ENCODE assay signal across 22 mouse cellular contexts in the genomic region with DNA sequence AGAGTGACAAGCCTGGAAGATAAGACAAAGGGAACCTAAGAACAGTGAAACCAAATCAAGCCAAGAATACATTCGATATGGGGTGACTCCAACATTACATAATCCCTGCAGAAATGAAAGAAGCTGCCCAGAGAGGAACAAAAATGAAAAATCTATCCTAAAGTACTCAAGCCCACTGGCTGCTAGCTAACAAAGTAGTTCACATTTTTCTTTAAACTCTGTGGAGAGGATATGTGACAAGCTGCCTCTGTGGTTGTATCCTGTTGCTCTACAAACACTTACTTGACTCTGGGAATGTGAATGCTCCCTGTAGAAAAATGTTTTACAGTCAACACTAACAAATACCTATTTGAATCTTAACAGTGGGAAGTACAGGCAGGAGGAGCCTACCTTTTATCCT. TPM values are rescaled to one million over a fixed set of nuclear protein-coding genes. Genes with fewer than 3 reads are reported as not detected.
DNase-seq lines count a peak whose midpoint lies in the region; ATAC-seq and TF ChIP-seq lines count a peak whose summit lies in the region.
"Had no signal": no experiment of that assay in that cellular context is flagged by ENCODE, and none has a peak within 500 bp of the region (broad histone marks: within the 10 kb centered on the region; RNA-seq: fewer than 3 reads in every experiment).

No protein-coding gene starts in this region.

- H3K27me3 ChIP-seq in midbrain, embryonic 11.5 days (ENCODE audit: control insufficient read depth, insufficient read depth, low read length), result no peaks in the 10 kb centered on the region
- H3K27me3 ChIP-seq in midbrain, embryonic 16.5 days (ENCODE audit: control insufficient read depth, insufficient read depth, low read depth, low read length), result no peaks in the 10 kb centered on the region
- H3K27me3 ChIP-seq: hindbrain, embryonic 12.5 days; liver, embryonic 12.5 days; neural tube, embryonic 15.5 days had no signal

- no peaks in the 10 kb centered on the region for H3K9me3 ChIP-seq in midbrain, embryonic 11.5 days (ENCODE audit: control insufficient read depth, low read length)
- H3K9me3 ChIP-seq in midbrain, embryonic 16.5 days (replicated peaks; ENCODE audit: control insufficient read depth, low read length, poor library complexity, severe bottlenecking), result no peaks in the 10 kb centered on the region
- H3K9me3 ChIP-seq: forebrain, embryonic 10.5 days; hindbrain, embryonic 12.5 days; liver, embryonic 12.5 days; neural tube, embryonic 15.5 days had no signal

- ATAC-seq in midbrain, embryonic 11.5 days (ENCODE audit: low FRiP score), result no peak
- ATAC-seq in midbrain, embryonic 16.5 days, result no peak
- ATAC-seq in megakaryocyte, adult 5-6 weeks (ENCODE audit: poor library complexity, severe bottlenecking), result peak; percentile 35
- ATAC-seq: activated CD4-positive, CD25-positive, alpha-beta regulatory T cell, adult 4 months; forebrain, postnatal 0 days; intestine, postnatal 0 days; liver, embryonic 12.5 days had no signal

- no peaks in the 10 kb centered on the region for H3K4me1 ChIP-seq in midbrain, embryonic 11.5 days (ENCODE audit: control insufficient read depth, insufficient read depth, low read length)
- no peaks in the 10 kb centered on the region; the same call in 1 of the 2 replicates for H3K4me1 ChIP-seq in midbrain, embryonic 16.5 days (ENCODE audit: control insufficient read depth, insufficient read depth, low read length)
- H3K4me1 ChIP-seq: forebrain, embryonic 10.5 days had no signal

- no peak for DNase-seq in gastrocnemius, adult 2 months
- DNase-seq in gastrocnemius, postnatal 14 days, result no peak
- peak; percentile 54 for DNase-seq in midbrain, embryonic 11.5 days (ENCODE audit: low spot score, missing footprints)
- no peak for DNase-seq in adrenal gland, postnatal 4 days (ENCODE audit: low spot score in 2 of 2)
- DNase-seq in gastrocnemius, postnatal 25 days, result no peak
- DNase-seq: adrenal gland, postnatal 10 days; cerebellum, adult 8-10 months; cerebellum, postnatal 36 days; forebrain, postnatal 0 days; kidney, postnatal 36 days; layer of hippocampus, postnatal 36 days; lung, adult 18-20 months; lung, postnatal 14 days; right cerebral cortex, adult 18-20 months had no signal

- no peak overlapping the region for H3K4me3 ChIP-seq in gastrocnemius, adult 2 months
- H3K4me3 ChIP-seq in midbrain, embryonic 11.5 days (ENCODE audit: low read depth, low read length), result no peak overlapping the region
- H3K4me3 ChIP-seq in midbrain, embryonic 16.5 days (ENCODE audit: low read depth, low read length), result no peak overlapping the region
- H3K4me3 ChIP-seq: forebrain, embryonic 10.5 days; hindbrain, embryonic 12.5 days; liver, embryonic 12.5 days; neural tube, embryonic 15.5 days had no signal

- H3K4me2 ChIP-seq in midbrain, embryonic 11.5 days, result no peak overlapping the region
- no peak overlapping the region for H3K4me2 ChIP-seq in midbrain, embryonic 16.5 days (ENCODE audit: low read length)
- H3K4me2 ChIP-seq: hindbrain, embryonic 12.5 days; liver, embryonic 12.5 days; neural tube, embryonic 15.5 days had no signal

- peak overlapping the region; percentile 0; the same call in 1 of the 2 replicates for H3K27ac ChIP-seq in gastrocnemius, adult 2 months
- no peak overlapping the region for H3K27ac ChIP-seq in midbrain, embryonic 11.5 days (ENCODE audit: low read depth, low read length)
- H3K27ac ChIP-seq in midbrain, embryonic 16.5 days (ENCODE audit: low read length), result no peak overlapping the region
- H3K27ac ChIP-seq: forebrain, embryonic 10.5 days; hindbrain, embryonic 12.5 days; liver, embryonic 12.5 days; neural tube, embryonic 15.5 days had no signal

- TF ChIP-seq CTCF in gastrocnemius, adult 2 months (IDR thresholded peaks at IDR 0.05), result no peak

- no peak overlapping the region for H3K9ac ChIP-seq in midbrain, embryonic 11.5 days (ENCODE audit: low read length)
- no peak overlapping the region for H3K9ac ChIP-seq in midbrain, embryonic 16.5 days (ENCODE audit: low read depth, low read length)
- H3K9ac ChIP-seq: forebrain, postnatal 0 days; hindbrain, embryonic 12.5 days; liver, embryonic 12.5 days; neural tube, embryonic 15.5 days had no signal

- intact Hi-C loops in gastrocnemius, adult 2 months (cut with DNase I), result no loop called here
- intact Hi-C loops in gastrocnemius, postnatal 14 days (cut with DNase I; ENCODE audit: low total_unique reads), result no loop called here

- H3K36me3 ChIP-seq in midbrain, embryonic 11.5 days (ENCODE audit: control insufficient read depth, insufficient read depth, low read length), result no peaks in the 10 kb centered on the region
- no peaks in the 10 kb centered on the region for H3K36me3 ChIP-seq in midbrain, embryonic 16.5 days (ENCODE audit: control insufficient read depth, insufficient read depth, low read length)
- H3K36me3 ChIP-seq: forebrain, embryonic 10.5 days; hindbrain, embryonic 12.5 days; liver, embryonic 12.5 days; neural tube, embryonic 15.5 days had no signal

- WGBS in midbrain, embryonic 11.5 days, result 92% methylated on average over 1 of the region's 1 CpGs
- 86% methylated on average over 1 of the region's 1 CpGs for WGBS in midbrain, embryonic 16.5 days

RNA-seq across cellular contexts. Expression of gene Srgap2, which starts 25.5 kb away (rescaled TPM):
- 10 to 100 TPM; 10.1 to 12.2 TPM for total RNA-seq in gastrocnemius, adult 2 months (2021)
- total RNA-seq in gastrocnemius, postnatal 14 days (2021), result 10 to 100 TPM; 21.2 to 21.5 TPM
- 16.4 and 19.3 TPM in 2 replicates for polyA plus RNA-seq in midbrain, embryonic 11.5 days (2014; fragmentation: Nextera tagmentation; extraction: Ambion mirVana)
- 26.5 and 31.7 TPM in 2 replicates for polyA plus RNA-seq in midbrain, embryonic 16.5 days (2015; fragmentation: Nextera tagmentation; extraction: Ambion mirVana)
- total RNA-seq in megakaryocyte, adult 5-6 weeks (2015), result 57.5 and 67.8 TPM in 2 replicates
- 25.7 and 43.9 TPM in 2 replicates for total RNA-seq in megakaryocyte, adult 5-6 weeks (2017)
- total RNA-seq in adrenal gland, postnatal 4 days (2021), result 10 to 100 TPM; 40.3 to 42.2 TPM
- 10 to 100 TPM; 13.4 to 15.0 TPM for total RNA-seq in gastrocnemius, postnatal 25 days (2021)

RNA-seq across cellular contexts. Expression of gene Fam72a, which starts 26.0 kb away (rescaled TPM):
- total RNA-seq in gastrocnemius, adult 2 months (2021), result under 1 TPM; 0.20 to 0.31 TPM
- under 1 TPM; 0.49 to 0.72 TPM for total RNA-seq in gastrocnemius, postnatal 14 days (2021)
- polyA plus RNA-seq in midbrain, embryonic 11.5 days (2014; fragmentation: Nextera tagmentation; extraction: Ambion mirVana), result 4.5 and 4.7 TPM in 2 replicates
- 0.77 and 1.1 TPM in 2 replicates for polyA plus RNA-seq in midbrain, embryonic 16.5 days (2015; fragmentation: Nextera tagmentation; extraction: Ambion mirVana)
- total RNA-seq in megakaryocyte, adult 5-6 weeks (2015), result 6.6 and 7.0 TPM in 2 replicates
- total RNA-seq in megakaryocyte, adult 5-6 weeks (2017), result 2.8 and 5.2 TPM in 2 replicates
- 1 to 10 TPM; 1.4 to 1.5 TPM for total RNA-seq in adrenal gland, postnatal 4 days (2021)
- under 1 TPM; 0.27 to 0.33 TPM for total RNA-seq in gastrocnemius, postnatal 25 days (2021)
